Mouse (Mus musculus): ENCODE results near the gene Plin3. TPM values are rescaled to one million over a fixed set of nuclear protein-coding genes. Genes with fewer than 3 reads are reported as not detected.

Plin3 gene
- polyA plus RNA-seq, 1 experiment: 22.3 TPM

DNA sequence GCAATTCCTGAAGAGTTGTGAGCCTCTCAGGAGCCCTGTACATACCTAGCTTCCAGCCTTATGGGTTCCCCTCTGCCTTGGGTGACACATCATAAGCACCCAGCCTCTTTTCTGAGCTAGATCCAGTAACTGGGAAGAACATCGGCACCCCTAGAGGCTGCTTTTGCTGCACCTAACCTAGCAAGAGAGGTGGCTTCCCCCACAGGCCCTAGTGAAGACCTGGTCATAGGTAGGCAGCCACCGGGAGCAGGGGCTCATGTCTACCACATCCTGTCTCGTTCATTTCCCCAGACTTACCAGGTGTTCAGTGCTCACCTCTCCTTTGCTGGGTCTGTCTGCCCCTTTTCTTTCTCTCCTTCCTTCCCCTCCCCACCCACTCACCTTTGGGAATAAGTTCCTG is 37.7 kb upstream of the Plin3 start:
- TF ChIP-seq CTCF (IDR thresholded peaks at IDR 0.05; ENCODE audit: control insufficient read depth, insufficient read depth, insufficient replicate concordance, low read depth, low read length): no peak
- TF ChIP-seq POLR2A (IDR thresholded peaks at IDR 0.05; ENCODE audit: control insufficient read depth, low read depth, low read length): no peak
- H3K27me3 ChIP-seq (ENCODE audit: control insufficient read depth, insufficient read depth, low read length): no peaks in the 10 kb centered on the region
- H3K4me1 ChIP-seq (ENCODE audit: control insufficient read depth, insufficient read depth, low read length): peaks cover 25% of the 10 kb centered on the region
- H3K36me3 ChIP-seq (ENCODE audit: control insufficient read depth, insufficient read depth, low read length): no peaks in the 10 kb centered on the region
- H3K4me3 ChIP-seq (ENCODE audit: control insufficient read depth, low read depth, low read length): no peak overlapping the region
- no peak overlapping the region for H3K27ac ChIP-seq (ENCODE audit: control insufficient read depth, insufficient read depth, low read depth, low read length)

GRCm38 (mm10) chr17:56329267-56329666 is 36.6 kb upstream of the Plin3 start:
- Histone ChIP-seq H3K4me3 (ENCODE audit: control insufficient read depth, low read depth, low read length) (no peak overlapping the region), H3K4me1 (ENCODE audit: control insufficient read depth, insufficient read depth, low read length) (peaks cover 28% of the 10 kb centered on the region), H3K27me3 (ENCODE audit: control insufficient read depth, insufficient read depth, low read length) (no peaks in the 10 kb centered on the region), H3K27ac (ENCODE audit: control insufficient read depth, insufficient read depth, low read depth, low read length) (no peak overlapping the region), H3K36me3 (ENCODE audit: control insufficient read depth, insufficient read depth, low read length) (no peaks in the 10 kb centered on the region)
- no peak for TF ChIP-seq CTCF (IDR thresholded peaks at IDR 0.05; ENCODE audit: control insufficient read depth, insufficient read depth, insufficient replicate concordance, low read depth, low read length)
- no peak for TF ChIP-seq POLR2A (IDR thresholded peaks at IDR 0.05; ENCODE audit: control insufficient read depth, low read depth, low read length)

GRCm38 (mm10) chr17:56326153-56327147 is 33.8 kb upstream of the Plin3 start:
- H3K27me3 ChIP-seq (ENCODE audit: control insufficient read depth, insufficient read depth, low read length): no peaks in the 10 kb centered on the region
- TF ChIP-seq CTCF (IDR thresholded peaks at IDR 0.05; ENCODE audit: control insufficient read depth, insufficient read depth, insufficient replicate concordance, low read depth, low read length) (no peak), POLR2A (IDR thresholded peaks at IDR 0.05; ENCODE audit: control insufficient read depth, low read depth, low read length) (no peak)
- H3K36me3 ChIP-seq (ENCODE audit: control insufficient read depth, insufficient read depth, low read length): no peaks in the 10 kb centered on the region
- H3K27ac ChIP-seq (ENCODE audit: control insufficient read depth, insufficient read depth, low read depth, low read length): peak overlapping the region; percentile 83
- H3K4me1 ChIP-seq (ENCODE audit: control insufficient read depth, insufficient read depth, low read length): peaks cover 26% of the 10 kb centered on the region
- peak overlapping the region; percentile 86 for H3K4me3 ChIP-seq (ENCODE audit: control insufficient read depth, low read depth, low read length)

DNA sequence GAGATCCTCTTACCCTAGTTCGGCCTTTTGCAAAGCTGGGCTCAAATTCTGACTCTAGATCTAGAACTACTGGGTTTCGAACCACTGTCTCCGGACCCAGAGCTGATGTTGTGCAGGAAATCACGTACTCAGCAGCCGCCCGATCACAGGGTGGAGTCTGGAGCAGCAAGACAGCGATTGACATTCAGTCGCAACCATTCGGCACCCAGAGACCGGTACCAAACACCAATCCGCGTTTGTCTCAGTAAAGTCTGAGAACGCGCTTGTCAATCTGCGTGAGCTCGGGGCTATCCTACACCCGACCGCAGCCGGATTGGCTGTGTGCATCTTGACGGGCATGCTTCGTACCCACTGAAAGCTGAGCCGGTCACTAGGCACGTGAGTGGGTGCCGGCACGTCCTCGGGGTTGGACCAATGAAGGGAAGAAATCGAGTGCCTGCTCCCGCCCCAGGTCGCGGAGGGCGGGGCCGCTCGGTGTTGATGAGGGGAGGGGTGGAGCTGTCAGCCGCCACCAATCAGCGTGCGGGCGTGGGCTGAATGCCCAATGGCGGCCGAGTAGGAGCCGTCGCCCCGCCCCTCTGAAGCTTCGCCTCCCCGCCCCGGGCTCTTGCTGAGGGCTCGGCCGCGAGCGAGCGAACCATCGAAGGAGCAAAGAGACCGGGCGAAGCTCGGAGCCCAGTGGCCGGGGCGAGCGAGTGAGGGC is 32.9 kb upstream of the Plin3 start, which contains the start of gene Kdm4b:
Gene Kdm4b (plus strand): TSS at position 613 of the 703 bp plus-strand sequence.
- Histone ChIP-seq H3K27ac (ENCODE audit: control insufficient read depth, insufficient read depth, low read depth, low read length) (peak within 1 kb of the TSS; percentile 83), H3K27me3 (ENCODE audit: control insufficient read depth, insufficient read depth, low read length) (no peaks in the 10 kb centered on the region), H3K4me1 (ENCODE audit: control insufficient read depth, insufficient read depth, low read length) (peaks cover 26% of the 10 kb centered on the region), H3K36me3 (ENCODE audit: control insufficient read depth, insufficient read depth, low read length) (no peaks in the 10 kb centered on the region), H3K4me3 (ENCODE audit: control insufficient read depth, low read depth, low read length) (peak within 1 kb of the TSS; percentile 86)
- TF ChIP-seq CTCF (IDR thresholded peaks at IDR 0.05; ENCODE audit: control insufficient read depth, insufficient read depth, insufficient replicate concordance, low read depth, low read length) (no peak), POLR2A (IDR thresholded peaks at IDR 0.05; ENCODE audit: control insufficient read depth, low read depth, low read length) (peak; percentile 66)

GRCm38 (mm10) chr17:56324419-56324818 is 31.7 kb upstream of the Plin3 start:
- Histone ChIP-seq H3K4me3 (ENCODE audit: control insufficient read depth, low read depth, low read length) (no peak overlapping the region), H3K27ac (ENCODE audit: control insufficient read depth, insufficient read depth, low read depth, low read length) (no peak overlapping the region), H3K27me3 (ENCODE audit: control insufficient read depth, insufficient read depth, low read length) (no peaks in the 10 kb centered on the region), H3K36me3 (ENCODE audit: control insufficient read depth, insufficient read depth, low read length) (peaks cover 2% of the 10 kb centered on the region), H3K4me1 (ENCODE audit: control insufficient read depth, insufficient read depth, low read length) (peaks cover 26% of the 10 kb centered on the region)
- TF ChIP-seq CTCF (IDR thresholded peaks at IDR 0.05; ENCODE audit: control insufficient read depth, insufficient read depth, insufficient replicate concordance, low read depth, low read length) (no peak), POLR2A (IDR thresholded peaks at IDR 0.05; ENCODE audit: control insufficient read depth, low read depth, low read length) (no peak)

GRCm38 (mm10) chr17:56309191-56309945 is 16.7 kb upstream of the Plin3 start:
- Histone ChIP-seq H3K27ac (ENCODE audit: control insufficient read depth, insufficient read depth, low read depth, low read length) (no peak overlapping the region), H3K4me1 (ENCODE audit: control insufficient read depth, insufficient read depth, low read length) (peaks cover 7% of the 10 kb centered on the region), H3K36me3 (ENCODE audit: control insufficient read depth, insufficient read depth, low read length) (peaks cover 2% of the 10 kb centered on the region; the same call in 1 of the 2 replicates), H3K4me3 (ENCODE audit: control insufficient read depth, low read depth, low read length) (no peak overlapping the region), H3K27me3 (ENCODE audit: control insufficient read depth, insufficient read depth, low read length) (no peaks in the 10 kb centered on the region)
- no peak for TF ChIP-seq CTCF (IDR thresholded peaks at IDR 0.05; ENCODE audit: control insufficient read depth, insufficient read depth, insufficient replicate concordance, low read depth, low read length)

Data from testis, adult 2 months (tissue).